Mouse (Mus musculus) embryonic fibroblast, embryonic 13.5 days (primary cell): Measurements from ENCODE around the gene Vezt.

Experiments used
- CTCF ChIP-seq: IDR thresholded peaks from 2 replicates; pipeline ENCODE4 v1.5.1; 2011; ENCODE audit warnings: mild to moderate bottlenecking, control low read depth, low read length, moderate library complexity, borderline replicate concordance; ENCODE audit not compliant: insufficient read depth
- POLR2A ChIP-seq: IDR thresholded peaks from 2 replicates; pipeline ENCODE4 v1.6.1; 2011; ENCODE audit warnings: low read depth, mild to moderate bottlenecking, control low read depth, low read length, moderate library complexity

GRCm38 (mm10) chr10:93912917-93913316 is 122.7 kb downstream of the Vezt start:
- TF ChIP-seq POLR2A (no peak), CTCF (no peak)
